Mouse (Mus musculus) liver (tissue): ENCODE results near the gene Ndufaf2.

Experiments used
- DNase-seq: peaks from one replicate; pipeline ENCODE4 v3.0.0-alpha.2; 2020; ENCODE audit warnings: mixed read lengths

Gene Ndufaf2

DNA sequence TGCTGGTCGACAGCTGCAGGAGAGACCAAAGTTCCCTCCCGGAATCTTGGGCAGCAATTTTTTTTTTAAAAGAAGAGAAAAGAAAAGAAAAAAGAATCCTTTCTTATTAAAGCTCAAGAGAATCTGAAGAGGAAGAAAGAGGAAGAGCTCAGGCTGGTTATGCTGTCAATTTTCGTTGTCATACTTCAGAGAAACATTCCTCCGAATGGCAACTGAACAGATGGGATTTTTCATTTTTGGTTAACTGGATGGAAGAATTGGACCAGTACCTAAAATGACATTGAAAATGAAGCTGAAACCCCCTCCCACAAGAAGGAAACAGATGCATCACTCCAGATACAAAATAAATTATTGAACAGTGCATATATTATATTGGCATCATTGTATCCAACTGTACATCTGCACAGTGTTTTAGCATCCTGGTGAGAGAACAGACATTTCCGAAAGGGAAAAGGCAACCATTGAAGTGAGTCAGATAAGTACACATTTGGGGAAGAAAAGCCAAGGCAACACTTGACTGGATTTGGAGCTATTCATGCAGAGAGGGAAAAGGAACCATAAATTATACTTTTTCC, 19.9 kb downstream of the Ndufaf2 start:
- no peak for DNase-seq

DNA sequence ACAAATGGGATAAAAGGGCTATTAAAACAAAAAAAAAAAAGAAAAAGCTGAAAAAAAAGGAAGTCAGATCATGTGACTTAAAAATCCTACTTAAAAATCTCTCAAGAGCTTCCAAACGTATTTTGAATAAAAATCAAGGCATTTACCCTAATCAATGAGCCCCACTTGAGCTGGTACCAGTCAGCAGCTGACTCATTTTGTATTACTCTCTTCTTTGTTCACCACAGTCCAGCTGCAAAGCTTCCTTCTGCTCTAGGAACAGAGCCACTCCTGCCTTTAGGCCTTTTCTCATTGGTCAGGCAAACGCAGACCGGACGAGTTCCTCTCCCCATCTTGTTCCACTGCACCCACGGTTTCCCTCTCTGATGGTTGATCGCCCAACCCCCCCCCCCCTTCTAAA, 22.8 kb downstream of the Ndufaf2 start:
- DNase-seq = no peak

DNA sequence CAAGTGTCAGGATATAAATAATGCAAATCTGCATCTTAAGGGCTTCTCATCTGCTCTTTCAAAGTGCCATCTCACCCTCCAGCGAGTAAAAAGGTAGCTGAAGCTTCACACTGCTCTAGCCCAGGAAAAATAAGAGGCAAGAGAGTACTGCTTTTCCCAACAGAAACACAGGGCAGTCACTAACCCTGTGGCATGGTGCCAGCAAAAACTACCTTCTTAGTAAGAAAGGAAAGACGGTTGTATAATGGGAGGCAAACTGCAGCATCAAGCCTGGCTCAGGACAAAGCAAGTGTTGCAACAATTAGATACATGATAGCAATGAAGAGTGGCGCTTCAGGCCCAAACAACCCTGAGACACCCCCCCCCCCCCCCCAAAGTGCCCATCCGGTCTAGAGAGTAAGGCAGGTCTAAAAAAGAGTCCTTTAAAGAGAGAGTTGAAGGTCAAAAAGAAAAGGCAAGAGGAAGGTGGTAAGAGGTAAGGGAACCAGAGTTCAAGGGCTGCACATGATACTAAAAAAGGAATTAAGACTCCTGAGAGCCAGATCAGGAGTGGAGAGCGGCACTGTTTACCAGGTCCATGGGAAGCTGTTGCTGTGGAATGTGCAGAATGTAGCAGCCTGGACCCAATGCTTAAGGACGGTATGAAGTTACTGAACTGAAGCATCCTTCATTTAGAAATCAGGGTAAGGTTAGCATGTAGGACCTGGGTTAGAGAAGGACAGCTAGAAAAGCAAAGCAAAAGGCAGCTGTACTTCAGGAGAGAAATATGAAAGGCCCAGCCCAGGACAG, 26.2 kb downstream of the Ndufaf2 start:
- DNase-seq = no peak

DNA sequence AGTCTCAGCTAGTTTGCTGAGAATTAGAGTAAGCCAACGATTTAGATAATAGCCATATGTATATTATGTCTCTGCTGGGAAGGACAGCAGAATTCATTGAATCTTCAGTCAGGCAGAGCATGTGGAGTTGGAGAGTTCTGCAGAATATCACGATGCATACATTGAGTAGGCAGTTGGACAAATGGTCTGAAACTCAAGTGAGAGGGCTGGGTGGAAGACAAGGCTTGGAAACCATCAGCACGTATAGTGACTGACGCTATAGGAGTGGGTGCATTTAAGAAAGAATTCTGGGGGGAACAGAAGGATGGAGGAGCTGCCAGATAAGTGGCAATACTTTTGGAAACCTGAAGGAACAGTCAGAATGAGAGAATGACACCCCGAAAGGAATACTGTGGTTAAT, 27.7 kb downstream of the Ndufaf2 start:
- no peak for DNase-seq

DNA sequence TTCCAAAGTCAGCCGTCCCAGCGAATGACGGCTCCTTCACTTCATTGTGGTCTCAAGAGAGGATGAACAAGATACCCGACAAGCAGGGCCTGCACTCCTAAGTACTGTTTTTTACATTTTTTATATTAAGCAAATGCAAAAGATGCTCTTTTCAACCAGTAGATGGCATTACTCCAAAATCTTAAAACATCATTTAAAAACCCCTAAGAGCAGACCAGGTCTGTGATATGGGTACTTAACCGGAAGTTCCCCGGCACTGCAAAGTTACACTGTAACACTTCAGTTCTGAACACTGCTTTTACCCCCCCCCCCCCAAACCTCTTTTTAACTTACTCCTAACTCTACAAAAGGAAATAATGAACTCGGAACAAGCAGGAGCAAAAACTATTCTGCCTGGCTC, 29.4 kb downstream of the Ndufaf2 start:
- no peak for DNase-seq

DNA sequence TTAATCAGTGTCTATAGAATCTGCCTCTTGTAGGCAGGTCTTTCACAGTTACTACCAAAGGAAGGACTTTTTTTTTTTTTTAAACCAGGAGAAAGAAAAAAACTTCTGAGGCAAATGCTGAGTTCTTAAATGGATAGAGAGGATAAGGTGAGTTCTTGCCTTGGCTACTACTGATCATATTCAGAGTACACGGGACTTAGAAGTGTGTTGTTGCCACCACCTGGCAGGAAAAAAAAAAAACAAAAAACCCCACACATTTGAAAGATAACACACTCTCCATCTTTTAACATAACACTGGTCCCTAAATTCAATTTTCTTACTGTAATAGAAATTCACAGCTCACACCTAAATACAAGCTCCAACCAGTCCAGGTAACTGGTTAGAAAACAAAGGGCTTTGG, 30.5 kb downstream of the Ndufaf2 start:
- DNase-seq = no peak

DNA sequence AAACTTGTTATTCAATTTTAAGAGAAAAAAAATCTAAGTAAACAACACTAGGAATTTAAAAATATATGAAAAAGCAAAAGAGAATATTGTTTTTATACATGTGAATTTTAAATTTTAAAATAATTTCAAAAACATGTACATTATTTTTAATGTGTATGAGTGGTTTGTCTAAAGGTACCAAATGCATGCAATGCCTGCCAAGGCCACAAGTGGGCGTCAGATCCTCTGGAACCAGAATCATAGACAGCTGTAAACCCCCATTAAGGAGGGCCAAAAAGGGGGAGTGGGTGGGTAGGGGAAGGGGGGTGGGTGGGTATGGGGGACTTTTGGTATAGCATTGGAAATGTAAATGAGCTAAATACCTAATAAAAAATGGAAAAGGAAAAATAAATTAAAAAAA, 31.3 kb downstream of the Ndufaf2 start:
- DNase-seq = peak; percentile 41

DNA sequence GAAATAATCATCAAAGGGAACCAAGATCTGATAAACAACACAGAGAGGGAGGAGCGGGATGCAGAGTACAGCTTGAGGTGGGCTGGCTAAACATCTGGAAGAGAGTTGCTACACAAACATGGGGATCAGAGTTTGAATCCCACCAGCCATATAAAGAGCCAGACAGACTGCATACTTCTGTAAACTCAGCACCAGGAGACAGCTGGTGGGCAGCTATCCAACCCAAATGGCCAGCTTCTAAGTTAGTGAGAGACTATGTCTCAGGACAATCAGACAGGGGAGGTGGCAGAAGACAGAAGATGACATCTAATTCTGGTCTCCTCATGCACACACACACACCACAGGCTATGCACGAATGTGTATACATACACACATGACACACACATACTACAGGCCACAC, 32.2 kb downstream of the Ndufaf2 start:
- no peak for DNase-seq

DNA sequence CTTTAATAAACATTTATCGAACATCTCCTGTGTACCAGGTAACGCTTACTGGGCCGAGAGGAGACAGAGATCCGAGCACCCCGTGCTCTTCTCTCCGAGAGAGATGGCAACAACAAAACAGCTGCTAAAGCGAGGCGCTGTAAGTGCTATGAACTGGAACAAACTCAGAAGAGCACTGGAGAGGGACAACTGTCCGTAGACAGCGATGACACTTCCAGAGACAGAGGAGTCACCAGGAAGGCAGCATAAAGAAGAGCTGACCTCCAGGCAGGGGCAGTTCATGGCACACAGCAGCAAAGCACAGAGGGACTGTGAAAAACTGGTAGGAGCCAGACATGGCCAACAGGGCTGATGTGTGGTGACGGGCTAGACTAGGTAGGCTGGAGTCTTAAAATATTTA, 34.3 kb downstream of the Ndufaf2 start:
- DNase-seq = no peak

DNA sequence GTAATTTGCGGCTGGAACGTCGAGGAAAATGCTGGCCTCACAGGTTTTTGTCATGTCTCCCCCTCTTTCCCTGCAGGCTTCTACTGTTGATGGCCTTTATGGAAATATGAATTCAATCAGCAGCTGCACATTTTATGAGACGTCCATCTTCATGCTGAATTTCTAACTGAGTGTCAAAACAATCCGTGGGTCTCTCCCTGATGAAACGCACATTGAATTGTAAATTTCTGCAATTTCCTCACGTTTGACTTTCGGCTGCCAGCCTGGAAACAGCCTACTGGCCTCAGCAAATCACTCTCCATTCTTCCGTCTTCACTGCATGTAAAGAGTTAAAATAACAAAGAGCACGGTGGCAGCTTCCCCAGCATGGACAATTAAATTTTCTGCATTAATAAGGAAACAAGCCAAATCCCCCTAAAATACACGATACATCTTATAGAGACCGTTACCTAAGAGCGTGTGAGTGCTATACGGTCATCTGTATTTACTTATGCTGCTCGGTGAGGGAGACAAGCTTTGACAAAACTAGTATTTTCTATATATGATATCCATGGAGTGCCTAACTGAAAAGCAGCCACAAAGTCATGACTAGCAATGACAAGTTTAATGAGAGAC, 35.2 kb downstream of the Ndufaf2 start:
- no peak for DNase-seq

DNA sequence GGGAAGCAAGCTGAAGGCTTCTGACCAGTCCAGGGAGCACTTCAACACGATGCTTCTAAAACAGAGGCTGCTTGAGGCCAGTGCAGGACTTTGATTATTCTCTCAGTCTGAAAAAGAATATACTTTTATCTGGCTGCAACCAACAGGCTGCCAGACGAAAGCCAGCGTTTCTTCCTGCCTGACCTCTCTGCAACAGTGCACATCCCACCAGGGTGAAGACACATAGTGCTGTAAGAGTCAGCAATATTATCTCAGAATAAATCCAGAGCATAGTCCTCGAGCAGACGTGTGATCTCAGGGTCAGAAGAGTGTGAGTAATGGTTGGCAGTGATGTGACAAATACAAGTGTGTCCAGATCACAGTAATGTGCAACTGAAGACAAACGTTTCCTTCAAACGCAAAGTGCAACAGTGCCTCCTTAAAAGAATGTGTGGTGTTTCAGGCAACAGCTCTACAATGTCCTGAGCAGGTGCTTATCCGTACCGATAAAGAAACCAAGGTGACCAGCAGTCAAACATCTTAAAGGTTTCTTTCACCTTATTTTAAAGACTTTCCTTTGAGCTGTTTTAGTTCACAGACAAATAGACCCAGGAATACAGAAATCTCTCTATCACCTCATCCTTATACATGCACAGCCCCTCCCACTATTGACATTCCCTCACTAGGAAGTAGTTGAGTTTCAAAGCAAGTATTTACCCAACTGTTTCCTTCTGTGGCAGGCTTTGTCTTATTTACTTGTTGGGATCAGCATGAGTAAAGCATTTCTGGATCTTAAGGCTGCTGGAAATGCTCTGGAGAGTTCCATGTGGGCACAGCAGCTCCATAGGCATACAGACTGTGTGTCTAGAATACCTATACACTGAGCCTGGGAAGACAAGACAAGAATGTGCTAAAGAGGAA, 38.8 kb downstream of the Ndufaf2 start:
- DNase-seq = no peak

DNA sequence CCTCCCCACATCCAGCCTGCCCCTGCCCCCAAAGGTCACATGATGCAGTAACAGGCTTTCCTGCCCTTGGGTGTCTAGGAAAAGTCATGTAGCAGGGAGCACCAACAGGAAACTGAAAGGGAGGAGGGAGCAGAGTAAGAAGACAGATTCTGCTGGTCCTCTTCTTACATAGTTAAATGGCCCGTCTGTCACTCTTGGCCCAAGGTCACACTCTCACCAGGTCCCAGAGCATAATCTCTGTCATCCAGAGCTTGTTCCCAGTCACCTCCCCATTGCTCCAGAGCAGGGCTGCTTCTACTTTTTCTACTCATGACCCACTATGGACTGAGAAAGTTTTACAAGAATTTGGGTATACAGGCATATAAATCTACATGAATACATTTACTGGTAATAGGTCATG, 40.2 kb downstream of the Ndufaf2 start:
- no peak for DNase-seq

DNA sequence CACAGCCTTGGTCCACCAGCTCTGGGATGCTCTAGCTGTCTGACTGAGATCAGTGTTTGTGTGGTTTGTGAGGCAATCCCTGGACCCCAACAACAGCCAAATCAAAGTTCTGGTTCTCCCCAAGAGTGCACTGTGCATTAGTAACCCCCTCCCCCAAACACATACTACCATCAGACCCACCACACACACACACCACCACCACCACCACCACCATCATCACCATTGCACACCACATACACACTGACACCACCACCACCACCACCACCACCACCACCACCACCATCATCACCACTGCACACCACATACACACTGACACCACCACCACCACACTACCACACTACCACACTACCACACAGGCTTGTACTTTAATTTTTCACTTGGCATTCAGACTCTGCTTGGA, 40.8 kb downstream of the Ndufaf2 start:
- DNase-seq = no peak

DNA sequence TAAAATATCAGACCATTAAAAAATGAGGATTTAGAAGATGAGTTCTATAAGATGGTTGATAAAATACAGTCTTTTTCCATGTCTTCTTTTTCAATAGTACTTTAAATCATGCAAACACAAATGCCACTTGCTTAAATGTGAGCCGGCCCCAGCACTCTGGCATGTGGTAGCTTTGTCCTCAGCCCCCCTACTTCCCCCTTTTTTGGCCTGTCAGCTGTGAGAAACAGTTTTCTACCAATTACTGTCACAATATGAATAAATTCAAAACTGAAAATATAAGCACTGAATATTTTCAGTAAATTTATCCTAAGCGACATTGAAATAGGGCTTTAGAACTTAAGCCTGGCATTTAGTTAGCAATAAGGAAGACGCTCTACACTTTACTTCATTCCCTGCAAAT, 44.2 kb downstream of the Ndufaf2 start:
- DNase-seq = no peak

DNA sequence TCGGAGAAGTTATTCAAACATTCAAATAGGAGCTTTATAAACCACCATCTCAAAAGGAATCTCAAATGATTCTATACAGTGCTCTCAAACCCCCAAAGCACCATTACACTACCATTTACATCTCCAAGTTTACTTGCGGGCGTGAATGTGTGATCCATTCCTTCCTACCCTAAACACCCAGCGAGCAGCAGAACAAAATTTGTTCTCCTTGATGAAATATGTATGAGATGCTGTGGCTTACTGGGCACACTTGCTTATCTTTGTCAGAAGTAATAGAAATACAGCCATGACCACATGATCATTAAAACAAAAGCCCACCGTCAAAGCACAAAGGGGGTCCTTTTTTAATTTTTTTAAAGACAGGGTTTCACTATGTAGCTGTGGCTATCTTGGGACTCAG, 44.9 kb downstream of the Ndufaf2 start:
- DNase-seq = no peak

DNA sequence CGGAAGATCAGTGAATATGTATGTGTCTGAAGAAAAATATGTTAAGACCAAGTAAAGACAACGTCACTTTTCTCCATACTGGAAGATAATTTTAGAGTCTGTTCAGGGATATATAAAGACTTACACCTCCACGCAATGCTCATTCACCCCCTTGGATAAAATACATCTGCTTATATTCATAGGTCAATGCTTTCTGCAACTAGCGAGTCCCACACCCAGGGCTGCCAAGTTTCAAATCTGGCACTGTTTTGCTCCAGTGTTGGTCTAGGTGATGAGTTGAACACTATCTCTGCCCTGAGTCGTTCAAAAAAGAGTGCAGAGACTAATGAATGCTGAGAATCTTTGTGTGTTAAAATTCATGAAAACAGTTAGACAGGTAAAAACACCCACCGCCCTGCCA, 47.5 kb downstream of the Ndufaf2 start:
- no peak for DNase-seq

DNA sequence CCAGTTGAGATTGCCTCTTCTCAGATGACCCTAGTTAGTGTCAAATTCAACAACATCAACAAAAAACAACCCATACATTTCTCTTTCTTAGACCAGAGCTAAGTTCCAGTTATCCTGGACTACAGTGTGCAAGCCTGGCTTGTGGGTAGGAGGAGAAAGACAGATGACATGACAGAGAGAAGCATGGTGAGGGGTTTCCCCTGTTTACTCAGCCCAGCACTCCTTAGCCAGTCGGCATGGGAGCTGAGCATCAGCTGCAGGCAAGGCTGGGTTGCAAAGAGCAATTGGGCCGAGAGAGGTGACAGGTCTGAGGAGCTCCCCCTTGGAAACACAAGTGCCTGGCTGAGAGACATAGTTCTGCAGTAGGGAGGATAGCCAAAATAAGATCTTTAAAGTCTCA, 57.7 kb downstream of the Ndufaf2 start:
- DNase-seq = no peak

DNA sequence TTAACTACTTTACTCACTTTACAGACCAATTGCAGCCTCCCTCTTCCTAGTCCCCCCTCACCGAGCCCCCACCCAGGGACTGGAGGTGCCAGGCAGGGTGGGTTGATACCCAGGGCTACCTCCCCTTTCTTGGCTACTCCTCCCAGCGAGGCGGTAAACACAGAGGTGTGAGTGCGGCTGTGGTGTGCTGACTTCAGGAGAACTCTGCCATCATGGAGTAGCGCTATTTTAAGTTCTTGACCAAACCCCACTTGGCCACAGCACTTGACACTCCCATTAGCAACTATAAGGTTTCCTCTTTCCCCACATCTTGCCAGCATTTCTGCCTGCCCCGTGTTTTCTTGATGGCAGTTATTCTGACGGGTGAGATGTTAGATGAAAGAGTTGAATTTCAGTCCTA, 62.0 kb downstream of the Ndufaf2 start:
- DNase-seq = no peak

DNA sequence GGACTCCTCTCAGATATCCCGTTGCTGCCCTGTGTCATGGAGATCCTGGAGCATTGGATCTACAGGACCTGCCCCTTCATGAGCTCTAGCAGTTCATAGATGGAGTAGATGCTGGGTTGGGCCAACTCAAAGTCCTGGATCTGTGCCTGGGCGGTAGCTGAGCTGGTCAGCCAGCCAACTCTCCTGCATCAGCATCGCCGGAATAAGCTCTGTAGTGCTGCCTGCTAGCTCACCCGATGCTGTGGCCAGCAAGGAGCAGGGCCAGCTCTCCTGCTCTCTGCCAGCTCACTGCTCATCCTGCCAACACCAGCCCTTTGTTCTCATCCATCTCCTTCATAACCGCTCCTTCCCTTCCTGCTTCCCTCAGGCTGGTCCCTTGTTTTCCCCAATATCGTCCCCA, 62.8 kb downstream of the Ndufaf2 start:
- no peak for DNase-seq

DNA sequence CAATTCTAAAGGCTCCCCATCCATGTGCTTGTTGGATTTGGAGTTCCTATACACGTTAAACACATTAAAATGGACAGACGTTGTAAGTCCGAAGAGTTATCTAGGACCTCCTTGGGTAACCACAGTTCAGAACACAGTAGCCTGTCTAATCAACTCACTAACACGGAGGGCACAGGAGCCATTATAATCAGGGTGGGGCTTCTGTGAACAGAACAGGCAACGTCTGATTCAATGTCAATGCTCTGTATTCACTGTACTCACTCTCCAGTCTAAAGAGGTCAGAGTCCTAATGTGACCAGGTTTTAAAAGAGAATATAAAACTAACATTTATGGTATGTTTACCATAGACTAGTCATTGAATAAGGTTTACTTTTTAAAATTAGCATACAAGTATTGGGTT, 63.7 kb downstream of the Ndufaf2 start:
- DNase-seq = no peak

DNA sequence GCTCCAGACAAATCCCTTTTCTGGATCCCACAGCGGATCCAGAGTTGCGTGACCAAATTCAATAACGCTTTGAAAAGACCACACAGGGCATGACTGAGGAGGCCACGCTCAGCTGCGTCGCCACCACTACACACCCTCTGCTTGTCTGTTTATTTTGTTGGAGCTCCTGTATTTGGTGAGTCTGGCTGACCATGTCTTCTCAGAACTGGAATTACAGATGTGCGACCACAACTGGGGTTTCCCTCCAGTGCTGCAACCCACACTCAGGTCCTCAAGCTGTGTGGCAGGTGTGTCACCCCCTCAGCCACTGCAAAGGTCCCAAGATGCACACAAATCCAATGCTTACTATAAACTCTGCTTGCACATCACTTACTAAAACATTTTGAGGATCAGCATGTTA, 66.1 kb downstream of the Ndufaf2 start:
- no peak for DNase-seq

DNA sequence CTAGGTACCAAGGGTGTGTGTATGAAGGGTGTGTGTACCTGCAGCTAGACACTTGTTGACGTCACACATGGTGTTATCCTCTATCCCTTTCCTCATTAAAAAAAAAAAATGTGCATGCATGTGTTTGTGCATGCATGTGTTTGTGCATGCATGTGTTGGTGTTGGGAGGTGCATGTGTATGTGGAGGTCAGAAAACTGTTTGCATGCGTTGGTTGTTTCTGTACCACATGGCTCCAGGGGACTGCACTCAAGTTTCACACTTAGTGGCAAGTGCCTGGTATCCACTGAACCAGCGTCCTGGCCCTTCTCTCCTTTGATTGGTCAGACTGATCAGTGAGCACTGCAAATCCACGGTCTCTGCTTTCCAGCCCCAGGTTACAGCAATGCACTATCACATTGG, 71.7 kb downstream of the Ndufaf2 start:
- no peak for DNase-seq

DNA sequence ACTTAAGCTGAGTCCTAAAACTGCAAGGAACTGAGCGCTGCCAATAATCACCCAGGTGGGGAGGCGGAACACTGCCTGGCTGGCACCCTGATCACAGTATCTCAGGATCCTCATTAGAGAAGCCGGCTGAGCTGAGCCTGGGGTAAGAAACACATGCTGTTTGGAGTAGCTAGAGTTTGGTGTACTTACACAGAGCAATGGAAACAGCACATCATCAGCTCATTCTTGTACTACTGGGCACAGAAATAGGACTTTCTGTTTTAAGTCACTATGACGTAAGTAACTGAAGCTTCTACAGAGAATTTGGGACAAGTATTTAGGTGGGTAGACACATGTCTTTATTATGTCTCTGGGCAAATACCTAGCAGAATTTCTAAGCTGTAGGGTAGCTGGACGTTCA, 72.4 kb downstream of the Ndufaf2 start:
- no peak for DNase-seq

DNA sequence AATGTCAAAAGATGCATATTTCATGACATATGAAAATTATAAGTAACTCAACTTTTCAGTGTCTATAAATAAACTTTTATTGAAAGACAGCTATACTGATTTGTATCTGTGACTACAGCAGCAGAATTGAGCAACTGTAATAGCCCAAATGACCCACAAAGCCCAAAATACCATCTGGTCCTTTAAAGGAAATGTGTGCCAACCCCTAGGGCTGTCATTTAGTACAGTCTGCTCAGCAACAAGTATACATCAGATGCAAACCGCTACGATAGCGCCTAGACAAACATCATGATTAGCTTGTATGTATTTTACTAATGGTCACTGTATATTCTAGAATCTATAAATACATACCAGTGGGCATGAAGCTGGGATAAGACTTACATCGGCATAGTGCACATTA, 74.3 kb downstream of the Ndufaf2 start:
- no peak for DNase-seq
